Mouse (Mus musculus) liver, postnatal 0 days (tissue): ENCODE data around the gene Rnf5. TPM values are rescaled to one million over a fixed set of nuclear protein-coding genes. Genes with fewer than 3 reads are reported as not detected.

ENCODE experiments used
- ATAC-seq: fragments of 200-750 bp; cut with Nextera tagmentation; 2 replicates; pipeline ENCODE4 v1.8.0; 2017; ENCODE audit warnings: mild to moderate bottlenecking, moderate library complexity
- DNase-seq: peaks from one replicate; pipeline ENCODE4 v3.0.0-alpha.2; 2016
- H3K27ac ChIP-seq: fragments of 300-500 bp; sonication (generic); 2 replicates; pipeline ENCODE4 v1.5.1; 2014; ENCODE audit warnings: antibody characterized with exemption, moderate library complexity, mild to moderate bottlenecking, low read depth
- H3K27me3 ChIP-seq: fragments of 300-500 bp; sonication (generic); 2 replicates; pipeline ENCODE4 v1.6.1; 2014; ENCODE audit warnings: low read length, control low read depth, mixed read lengths; ENCODE audit not compliant: insufficient read depth
- H3K36me3 ChIP-seq: fragments of 300-500 bp; sonication (generic); replicated peaks from 2 replicates; pipeline ENCODE4 v1.6.1; 2014; ENCODE audit warnings: mild to moderate bottlenecking, control low read depth, low read length, moderate library complexity, mixed read lengths; ENCODE audit not compliant: insufficient read depth
- H3K4me1 ChIP-seq: fragments of 300-500 bp; sonication (generic); 2 replicates; pipeline ENCODE4 v1.6.1; 2014; ENCODE audit warnings: antibody characterized with exemption, mild to moderate bottlenecking, control low read depth; ENCODE audit not compliant: insufficient read depth
- H3K4me2 ChIP-seq: fragments of 300-500 bp; sonication (generic); 2 replicates; pipeline ENCODE4 v1.6.1; 2014; ENCODE audit warnings: low read depth, mild to moderate bottlenecking, low read length, moderate library complexity, mixed read lengths
- H3K4me3 ChIP-seq: fragments of 300-500 bp; sonication (generic); 2 replicates; pipeline ENCODE4 v1.5.1; 2014; ENCODE audit warnings: low read depth, low read length
- H3K9ac ChIP-seq: fragments of 300-500 bp; sonication (generic); replicated peaks from 2 replicates; pipeline ENCODE4 v1.6.1; 2014; ENCODE audit warnings: mild to moderate bottlenecking, moderate library complexity
- H3K9me3 ChIP-seq: fragments of 300-500 bp; sonication (generic); 2 replicates; pipeline ENCODE4 v1.6.1; 2016; ENCODE audit warnings: mild to moderate bottlenecking, control low read depth, low read length, mixed read lengths
- CTCF ChIP-seq: sonication (generic); IDR thresholded peaks from 2 replicates; pipeline ENCODE4 v1.5.1; 2016; ENCODE audit warnings: antibody characterized with exemption, low read depth
- EP300 ChIP-seq: IDR thresholded peaks from 2 replicates; pipeline ENCODE4 v1.6.1; 2016; ENCODE audit warnings: antibody characterized with exemption, low read depth, mild to moderate bottlenecking
- WGBS: fragments of 180-500 bp; shearing (Covaris S2); extraction: QIAGEN DNeasy Blood & Tissue Kit; methylation state at CpG from one replicate; pipeline ENCODE4 v1.1.7; 2014; ENCODE audit not compliant: insufficient replicate concordance; 5-methylcytosine and 5-hydroxymethylcytosine counted together
- polyA plus RNA-seq: library from polyadenylated mRNA; unstranded; fragments of >200 nt; fragmentation: Nextera tagmentation; extraction: Ambion mirVana; gene quantifications from 2 replicates; pipeline ENCODE4 v1.2.1, GENCODE M21; 2015

Gene Rnf5
- polyA plus RNA-seq, 1 experiment from 2014 or later = 78.4 TPM

DNA sequence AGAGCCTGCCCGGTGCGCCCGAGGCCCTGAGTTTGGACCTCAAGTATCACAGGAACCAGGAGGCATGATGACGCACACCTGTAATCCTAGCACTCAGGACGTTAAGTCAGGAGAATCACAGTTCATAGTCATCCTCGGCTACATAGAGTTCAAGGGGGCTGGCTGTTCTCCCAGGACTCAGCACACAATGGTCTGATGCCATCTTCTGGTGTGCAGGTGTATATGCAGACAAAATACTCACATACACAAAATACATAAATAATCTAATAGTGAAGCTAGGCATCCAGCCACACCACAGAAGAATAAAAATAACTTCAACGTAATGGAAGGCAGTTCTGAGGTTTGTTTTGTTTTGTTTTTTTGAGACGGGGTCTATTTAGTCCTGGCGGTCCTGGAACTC, 19.7 kb upstream of the Rnf5 start:
- Histone ChIP-seq H3K27ac (no peak overlapping the region), H3K36me3 (peaks cover 20% of the 10 kb centered on the region), H3K9me3 (no peaks in the 10 kb centered on the region), H3K27me3 (0 out of 2 replicates have a peak, but pooled peaks cover under 1% of the 10 kb centered on the region), H3K4me1 (peaks cover 18% of the 10 kb centered on the region; the same call in 1 of the 2 replicates), H3K4me2 (no peak overlapping the region), H3K4me3 (no peak overlapping the region), H3K9ac (no peak overlapping the region)
- WGBS = 76% methylated on average over 9 of the region's 9 CpGs
- ATAC-seq (no peak), DNase-seq (no peak)
- TF ChIP-seq EP300 (no peak), CTCF (peak; percentile 32; the same call in 1 of the 2 replicates)

DNA sequence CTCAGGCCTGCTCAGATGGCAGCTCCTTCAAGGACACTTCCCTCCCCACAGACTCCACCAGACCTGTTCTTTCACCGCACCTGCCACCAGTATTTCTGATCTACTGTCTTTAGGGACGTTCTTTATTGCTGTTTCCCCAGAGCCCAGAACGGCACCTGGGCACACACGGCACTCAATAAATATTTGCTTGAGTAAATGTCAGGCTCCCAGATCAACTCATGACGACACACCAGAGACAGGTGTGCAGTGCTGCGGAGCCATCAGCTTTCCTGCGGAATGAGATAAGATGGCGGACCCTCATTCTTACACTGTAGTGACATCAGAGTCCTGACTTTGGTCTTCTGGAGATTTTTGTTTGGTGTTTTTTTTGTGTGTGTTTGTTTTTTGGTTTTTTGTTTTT, 17.5 kb upstream of the Rnf5 start:
- Histone ChIP-seq H3K36me3 (peaks cover 22% of the 10 kb centered on the region), H3K27ac (0 out of 2 replicates have a peak overlapping the region, but pooled peaks have one; percentile 3), H3K9ac (no peak overlapping the region), H3K4me2 (no peak overlapping the region), H3K4me1 (0 out of 2 replicates have a peak, but pooled peaks cover under 1% of the 10 kb centered on the region), H3K4me3 (no peak overlapping the region), H3K27me3 (no peaks in the 10 kb centered on the region), H3K9me3 (no peaks in the 10 kb centered on the region)
- no peak for DNase-seq
- ATAC-seq = peak; percentile 65
- WGBS = 66% methylated on average over 8 of the region's 8 CpGs
- TF ChIP-seq EP300 = no peak
- no peak for TF ChIP-seq CTCF

DNA sequence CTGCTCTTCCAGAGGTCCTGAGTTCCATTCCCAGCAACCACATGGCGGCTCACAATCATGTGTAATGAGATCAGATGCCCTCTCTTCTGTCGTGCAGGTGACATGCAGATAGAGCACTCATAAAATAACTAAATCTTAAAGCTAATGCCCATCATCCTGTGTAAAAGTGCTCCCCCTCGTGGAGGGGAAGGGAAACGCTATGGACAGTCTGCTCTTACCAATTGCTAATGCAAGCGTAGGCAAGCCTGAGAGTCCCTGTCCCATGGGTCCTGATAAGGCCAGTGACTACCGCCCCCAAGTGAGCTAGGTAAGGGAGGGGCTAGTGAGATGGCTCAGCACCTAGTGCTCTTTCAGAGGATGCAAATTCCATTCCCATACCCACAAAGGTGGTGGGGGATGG, 15.5 kb upstream of the Rnf5 start:
- H3K27me3 ChIP-seq = no peaks in the 10 kb centered on the region
- peak; percentile 81 for DNase-seq
- 12% methylated on average over 6 of the region's 6 CpGs for WGBS

GRCm38 (mm10) chr17:34615871-34616270, 12.4 kb upstream of the Rnf5 start, which contains the start of gene Egfl8:
TSS of gene Egfl8 (minus strand) at chr17:34615971.
- no peak for ATAC-seq
- H3K4me1 ChIP-seq = no peaks in the 10 kb centered on the region
- H3K4me3 ChIP-seq = no peak within 1 kb of the TSS
- DNase-seq = no peak
- no peaks in the 10 kb centered on the region for H3K27me3 ChIP-seq
- H3K36me3 ChIP-seq = peaks cover 31% of the 10 kb centered on the region
- H3K9ac ChIP-seq = no peak within 1 kb of the TSS
- 84% methylated on average over 6 of the region's 6 CpGs for WGBS
- H3K9me3 ChIP-seq = no peaks in the 10 kb centered on the region
- no peak for TF ChIP-seq CTCF
- no peak within 1 kb of the TSS for H3K4me2 ChIP-seq
- H3K27ac ChIP-seq = no peak within 1 kb of the TSS

More for the DNA sequence above, 15.5 kb upstream of the Rnf5 start:
- no peaks in the 10 kb centered on the region for H3K9me3 ChIP-seq
- no peak overlapping the region for H3K9ac ChIP-seq
- H3K27ac ChIP-seq = no peak overlapping the region
- H3K4me2 ChIP-seq = no peak overlapping the region
- H3K4me1 ChIP-seq = no peaks in the 10 kb centered on the region
- TF ChIP-seq EP300 = no peak
- peak; percentile 96 for TF ChIP-seq CTCF
- H3K4me3 ChIP-seq = no peak overlapping the region
- H3K36me3 ChIP-seq = peaks cover 20% of the 10 kb centered on the region
- peak; percentile 61 for ATAC-seq

DNA sequence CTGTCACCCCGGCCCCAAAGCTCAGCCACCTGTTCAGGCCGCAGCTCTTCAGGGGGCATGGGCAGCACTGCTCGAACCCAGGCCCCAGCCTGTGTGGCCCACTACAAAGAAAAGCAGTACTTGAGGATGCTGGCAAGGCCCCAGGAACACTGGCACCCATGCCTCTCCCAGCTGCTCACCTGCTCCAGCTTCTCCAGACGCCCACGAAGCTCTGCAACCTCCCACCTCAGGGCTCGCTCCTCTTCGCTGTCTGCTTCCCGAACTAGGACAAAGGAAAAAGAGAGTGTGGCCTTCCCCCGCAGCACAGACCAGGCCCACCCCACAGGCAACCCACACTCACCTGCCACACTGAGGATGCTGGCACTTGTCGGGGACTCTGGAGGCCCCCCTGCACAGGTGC, 10.3 kb upstream of the Rnf5 start:
- TF ChIP-seq CTCF (no peak), EP300 (no peak)
- DNase-seq = no peak
- Histone ChIP-seq H3K4me3 (no peak overlapping the region), H3K27me3 (no peaks in the 10 kb centered on the region), H3K4me2 (no peak overlapping the region), H3K9ac (no peak overlapping the region), H3K9me3 (no peaks in the 10 kb centered on the region), H3K27ac (no peak overlapping the region; the same call in 1 of the 2 replicates), H3K4me1 (no peaks in the 10 kb centered on the region), H3K36me3 (peaks cover 36% of the 10 kb centered on the region)
- ATAC-seq = no peak
- WGBS = 91% methylated on average over 10 of the region's 10 CpGs

DNA sequence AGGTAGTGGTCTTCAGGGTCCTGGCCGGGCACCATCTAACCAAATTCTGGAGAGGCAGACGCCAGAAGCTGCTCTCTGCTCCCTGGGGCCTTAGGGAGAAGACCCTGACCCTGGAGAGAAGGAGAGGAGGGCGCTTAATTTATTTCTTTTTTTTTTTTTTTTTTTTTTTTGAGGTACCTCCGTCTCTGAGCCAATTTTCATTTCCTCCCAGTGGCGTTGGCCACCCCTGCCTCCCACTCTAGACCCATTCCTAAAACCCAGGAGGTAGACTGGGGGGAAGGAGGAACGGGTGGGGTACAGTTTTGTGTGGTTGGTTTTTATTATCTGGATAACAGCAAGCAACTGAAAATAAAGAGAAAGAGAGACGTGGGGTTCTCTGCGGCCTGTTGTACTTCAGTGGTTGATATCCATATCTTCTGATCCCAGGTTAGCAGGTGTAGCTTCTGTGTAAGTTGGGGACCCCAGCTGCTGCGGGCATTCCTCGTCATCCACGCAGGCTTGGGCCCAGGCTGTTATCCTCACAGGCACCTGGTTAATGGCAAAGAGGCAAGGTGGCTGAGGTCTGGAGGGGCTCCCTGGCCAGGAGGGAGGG, 9.7 kb upstream of the Rnf5 start:
- Histone ChIP-seq H3K4me2 (no peak overlapping the region), H3K27ac (no peak overlapping the region; the same call in 1 of the 2 replicates), H3K36me3 (peaks cover 37% of the 10 kb centered on the region), H3K9ac (no peak overlapping the region), H3K4me1 (peaks cover 5% of the 10 kb centered on the region), H3K9me3 (no peaks in the 10 kb centered on the region), H3K27me3 (no peaks in the 10 kb centered on the region), H3K4me3 (no peak overlapping the region)
- TF ChIP-seq EP300 (peak; percentile 83), CTCF (no peak)
- peak; percentile 70 for ATAC-seq
- no peak for DNase-seq
- WGBS = 63% methylated on average over 11 of the region's 11 CpGs
